Mouse (Mus musculus): ENCODE data around the gene Nodal.

DNA sequence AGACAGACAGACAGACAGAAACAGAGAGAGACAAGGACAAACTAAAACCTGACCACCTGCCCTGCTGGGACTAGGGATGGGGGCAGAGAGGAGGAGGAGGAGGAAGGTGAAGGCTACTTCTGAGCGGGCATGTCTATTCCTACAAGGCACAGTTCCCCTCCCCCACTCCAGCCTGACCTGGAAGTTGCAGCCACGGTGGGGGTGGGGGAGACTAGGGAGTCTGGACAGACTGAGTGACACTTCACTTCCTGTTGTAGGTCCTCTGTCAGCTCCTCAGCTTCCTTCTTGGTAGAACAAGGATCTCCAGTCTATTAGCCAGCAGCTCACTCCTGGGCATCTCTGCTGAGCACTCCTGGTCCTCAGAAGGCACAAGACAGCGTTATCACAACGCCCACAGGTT, 43.7 kb upstream of the Nodal start:
- TF ChIP-seq CTCF (IDR thresholded peaks at IDR 0.05; ENCODE audit: low read depth, low read length) (no peak), POLR2A (IDR thresholded peaks at IDR 0.05; ENCODE audit: insufficient read depth, low read length) (no peak)

Measured in ES-Bruce4 (cell line).